8 mouse cellular contexts compared by ENCODE assay signal in genomic region chr9:64178610-64178973, GRCm38 (mm10). TPM values are rescaled to one million over a fixed set of nuclear protein-coding genes. Genes with fewer than 3 reads are reported as not detected.
DNase-seq lines count a peak whose midpoint lies in the region; ATAC-seq and TF ChIP-seq lines count a peak whose summit lies in the region.

No protein-coding gene starts in this region.

- H3K27me3 ChIP-seq in E14TG2a.4 (ENCODE audit: insufficient read depth, low read length), result no peaks in the 10 kb centered on the region
- H3K27me3 ChIP-seq in erythroblast, embryonic 14.5 days (ENCODE audit: control insufficient read depth), result no peaks in the 10 kb centered on the region
- no peaks in the 10 kb centered on the region for H3K27me3 ChIP-seq in limb, embryonic 15.5 days

- TF ChIP-seq CTCF in E14TG2a.4 (conservative IDR thresholded peaks at IDR 0.05; ENCODE audit: low read length), result peak; percentile 40; the same call in 1 of the 2 replicates
- TF ChIP-seq CTCF in olfactory bulb, adult 2 months (IDR thresholded peaks at IDR 0.05; ENCODE audit: insufficient read depth, low read depth, low read length), result no peak

- 44% methylated on average over 3 of the region's 3 CpGs for WGBS in limb, embryonic 15.5 days
- 32% methylated on average over 3 of the region's 3 CpGs for WGBS in olfactory bulb, adult 2 months

- H3K27ac ChIP-seq in limb, embryonic 15.5 days, result peak overlapping the region; percentile 84
- H3K27ac ChIP-seq in olfactory bulb, adult 2 months (ENCODE audit: insufficient read depth, low read depth, low read length), result 0 out of 2 replicates have a peak overlapping the region, but pooled peaks have one; percentile 1

- ATAC-seq in frontal cortex, adult (ENCODE audit: low TSS enrichment), result peak; percentile 45; the same call in 1 of the 2 replicates
- no peak for ATAC-seq in limb, embryonic 15.5 days (ENCODE audit: insufficient number of reproducible peaks, low FRiP score, low TSS enrichment, low read depth)
- ATAC-seq in inflammation-experienced regulatory T-cells, adult 6 months, result no peak

- TF ChIP-seq POLR2A in olfactory bulb, adult 2 months (IDR thresholded peaks at IDR 0.05; ENCODE audit: insufficient read depth, low read depth, low read length), result no peak

- no peak overlapping the region for H3K9ac ChIP-seq in limb, embryonic 15.5 days

- H3K4me2 ChIP-seq in limb, embryonic 15.5 days, result peak overlapping the region; percentile 43

- no peak for DNase-seq in frontal cortex, postnatal 36 days (ENCODE audit: low spot score in 2 of 2)
- DNase-seq in left cerebral cortex, adult 9 months (ENCODE audit: low spot score in 2 of 2), result no peak

- peak overlapping the region; percentile 80 for H3K4me3 ChIP-seq in E14TG2a.4 (replicated peaks; ENCODE audit: low read length)
- H3K4me3 ChIP-seq in erythroblast, embryonic 14.5 days (replicated peaks), result peak overlapping the region; percentile 65
- H3K4me3 ChIP-seq in limb, embryonic 15.5 days, result peak overlapping the region; percentile 56
- no peak overlapping the region for H3K4me3 ChIP-seq in olfactory bulb, adult 2 months (ENCODE audit: insufficient read depth, low read depth, low read length)

- H3K9me3 ChIP-seq in E14TG2a.4 (ENCODE audit: low read length), result no peaks in the 10 kb centered on the region
- no peaks in the 10 kb centered on the region for H3K9me3 ChIP-seq in erythroblast, embryonic 14.5 days (ENCODE audit: control insufficient read depth, low read length)
- H3K9me3 ChIP-seq in limb, embryonic 15.5 days, result no peaks in the 10 kb centered on the region

- peaks cover 41% of the 10 kb centered on the region for H3K4me1 ChIP-seq in E14TG2a.4 (replicated peaks; ENCODE audit: low read depth, low read length)
- peaks cover 43% of the 10 kb centered on the region for H3K4me1 ChIP-seq in erythroblast, embryonic 14.5 days (ENCODE audit: control insufficient read depth)
- peaks cover 23% of the 10 kb centered on the region for H3K4me1 ChIP-seq in limb, embryonic 15.5 days
- no peaks in the 10 kb centered on the region for H3K4me1 ChIP-seq in olfactory bulb, adult 2 months (ENCODE audit: control insufficient read depth, insufficient read depth, low read length)

- peaks cover 89% of the 10 kb centered on the region for H3K36me3 ChIP-seq in E14TG2a.4 (ENCODE audit: insufficient read depth, low read length)
- H3K36me3 ChIP-seq in erythroblast, embryonic 14.5 days (ENCODE audit: control insufficient read depth), result peaks cover 84% of the 10 kb centered on the region
- H3K36me3 ChIP-seq in limb, embryonic 15.5 days, result peaks cover 66% of the 10 kb centered on the region

RNA-seq across cellular contexts. Expression of gene Snapc5, which starts 0.5 kb away (rescaled TPM):
- polyA plus RNA-seq in erythroblast, embryonic 14.5 days (2012), result 0.11 TPM in 2 replicates
- 30.3 and 31.1 TPM in 2 replicates for polyA plus RNA-seq in limb, embryonic 15.5 days (2015; fragmentation: Nextera tagmentation; extraction: Ambion mirVana)
- not detected in 2 replicates for polyA plus RNA-seq in olfactory bulb, adult 2 months (2012; ENCODE audit: insufficient read depth, insufficient read length, low replicate concordance, missing spikeins)
- 10 to 100 TPM; 55.9 to 72.3 (median 57.0) TPM for polyA plus RNA-seq in inflammation-experienced regulatory T-cells, adult 6 months (2017; shearing (Covaris generic))

RNA-seq across cellular contexts. Expression of gene Rpl4, which starts 5.4 kb away (rescaled TPM):
- polyA plus RNA-seq in erythroblast, embryonic 14.5 days (2012), result 41.3 and 44.5 TPM in 2 replicates
- polyA plus RNA-seq in limb, embryonic 15.5 days (2015; fragmentation: Nextera tagmentation; extraction: Ambion mirVana), result 1,189 and 1,208 TPM in 2 replicates
- polyA plus RNA-seq in olfactory bulb, adult 2 months (2012; ENCODE audit: insufficient read depth, insufficient read length, low replicate concordance, missing spikeins), result 468 TPM in 1 of 2 replicates, not detected in the other
- 1,000 to 10,000 TPM; 2,319 to 3,701 (median 3,342) TPM for polyA plus RNA-seq in inflammation-experienced regulatory T-cells, adult 6 months (2017; shearing (Covaris generic))

RNA-seq across cellular contexts. Expression of gene Zwilch, which starts 5.7 kb away (rescaled TPM):
- 2.0 and 2.2 TPM in 2 replicates for polyA plus RNA-seq in erythroblast, embryonic 14.5 days (2012)
- polyA plus RNA-seq in limb, embryonic 15.5 days (2015; fragmentation: Nextera tagmentation; extraction: Ambion mirVana), result 17.1 and 17.3 TPM in 2 replicates
- polyA plus RNA-seq in olfactory bulb, adult 2 months (2012; ENCODE audit: insufficient read depth, insufficient read length, low replicate concordance, missing spikeins), result not detected in 2 replicates
- polyA plus RNA-seq in inflammation-experienced regulatory T-cells, adult 6 months (2017; shearing (Covaris generic)), result 10 to 100 TPM in 1 of 3 experiments, 1 to 10 TPM in 2; 4.2 to 12.4 (median 5.0) TPM

RNA-seq across cellular contexts. Expression of gene Uchl4, which starts 56.4 kb away (rescaled TPM):
- polyA plus RNA-seq in erythroblast, embryonic 14.5 days (2012), result not detected in 2 replicates
- polyA plus RNA-seq in limb, embryonic 15.5 days (2015; fragmentation: Nextera tagmentation; extraction: Ambion mirVana), result 1.3 and 2.5 TPM in 2 replicates
- polyA plus RNA-seq in olfactory bulb, adult 2 months (2012; ENCODE audit: insufficient read depth, insufficient read length, low replicate concordance, missing spikeins), result not detected in 2 replicates
- 10 to 100 TPM in 2 of 3 experiments, 1 to 10 TPM in 1; 6.5 to 12.9 (median 12.1) TPM for polyA plus RNA-seq in inflammation-experienced regulatory T-cells, adult 6 months (2017; shearing (Covaris generic))
